Mouse (Mus musculus): ENCODE data around the gene Fthl17d.
"Not testable (repeated sequence)": the region's sequence is repeated elsewhere in the genome, so short reads cannot be mapped to it uniquely, and the experiment has no call there.

Fthl17d gene
- long read RNA-seq, experiment 1 = 0 reads
- long read RNA-seq, experiment 2 = 0 reads

DNA sequence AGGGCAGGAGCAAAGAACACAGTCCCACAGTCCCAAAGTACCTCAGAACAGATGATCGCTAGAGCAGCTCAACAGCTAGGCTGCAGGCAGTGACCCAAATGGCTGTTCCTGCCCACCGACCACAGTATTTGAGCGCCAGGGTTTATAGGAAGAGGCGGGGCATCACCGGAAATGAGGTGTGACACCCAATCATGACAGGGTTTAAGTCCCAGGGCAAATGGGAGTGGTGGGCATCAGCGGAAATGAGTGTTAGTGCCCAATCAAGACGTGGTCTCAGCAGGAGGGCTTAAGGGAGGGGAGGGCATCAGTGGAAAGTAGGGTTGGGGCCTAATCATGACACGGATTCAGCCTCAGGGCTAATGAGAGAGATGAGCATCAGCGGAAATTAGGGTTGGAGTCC, at the start of gene Fthl17d:
Gene Fthl17d, minus strand, starts transcription at position 101 of the 400 bp plus-strand sequence.
- intact Hi-C loops (cut with DNase I) = not testable (repeated sequence)

DNA sequence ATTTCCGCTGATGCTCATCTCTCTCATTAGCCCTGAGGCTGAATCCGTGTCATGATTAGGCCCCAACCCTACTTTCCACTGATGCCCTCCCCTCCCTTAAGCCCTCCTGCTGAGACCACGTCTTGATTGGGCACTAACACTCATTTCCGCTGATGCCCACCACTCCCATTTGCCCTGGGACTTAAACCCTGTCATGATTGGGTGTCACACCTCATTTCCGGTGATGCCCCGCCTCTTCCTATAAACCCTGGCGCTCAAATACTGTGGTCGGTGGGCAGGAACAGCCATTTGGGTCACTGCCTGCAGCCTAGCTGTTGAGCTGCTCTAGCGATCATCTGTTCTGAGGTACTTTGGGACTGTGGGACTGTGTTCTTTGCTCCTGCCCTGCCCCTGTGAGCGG, 46.6 kb upstream of the Fthl17d start, which contains the start of gene Fthl17e:
Gene Fthl17e, plus strand, starts transcription at position 301 of the 400 bp plus-strand sequence.
- intact Hi-C loops (cut with DNase I) = not testable (repeated sequence)

DNA sequence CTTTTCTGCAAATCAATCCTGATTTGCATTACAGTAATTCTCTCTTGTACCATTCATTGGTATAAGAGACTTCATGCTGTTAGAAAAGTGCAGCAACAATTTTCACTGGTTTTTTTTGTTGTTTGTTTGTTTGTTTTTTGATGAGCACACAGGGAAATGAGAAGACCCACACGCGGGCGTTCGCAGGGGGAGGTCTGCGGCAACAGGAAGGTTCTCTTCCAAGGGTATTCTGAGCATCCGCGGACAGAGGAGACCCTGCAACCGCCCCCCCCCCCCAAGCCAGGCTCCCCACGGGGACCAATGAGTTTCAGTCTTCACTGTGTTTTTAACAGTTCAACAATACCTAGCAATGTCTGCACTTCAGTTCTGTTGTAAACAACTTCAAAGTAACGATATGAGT, 32.9 kb upstream of the Fthl17d start:
- intact Hi-C loops (cut with DNase I) = no loop called here

DNA sequence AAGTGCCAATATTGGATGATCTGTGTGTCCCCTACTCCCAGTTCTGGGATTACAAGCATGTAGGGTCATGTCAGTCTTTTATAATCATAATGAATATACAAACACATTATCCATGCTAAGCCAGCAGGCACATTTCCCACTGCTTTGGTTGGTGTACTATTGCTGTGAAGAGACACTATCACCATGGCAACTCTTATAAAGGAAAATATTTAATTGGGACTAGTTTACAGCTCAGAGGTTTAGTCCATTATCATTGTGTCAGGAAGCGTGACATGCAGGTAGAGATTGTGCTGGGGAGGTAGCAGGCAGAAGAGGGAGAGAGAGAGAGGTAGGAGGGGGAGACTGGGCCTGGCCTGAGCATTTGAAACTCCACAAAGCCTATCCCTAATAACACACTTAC, 29.5 kb upstream of the Fthl17d start:
- intact Hi-C loops (cut with DNase I) = no loop called here

DNA sequence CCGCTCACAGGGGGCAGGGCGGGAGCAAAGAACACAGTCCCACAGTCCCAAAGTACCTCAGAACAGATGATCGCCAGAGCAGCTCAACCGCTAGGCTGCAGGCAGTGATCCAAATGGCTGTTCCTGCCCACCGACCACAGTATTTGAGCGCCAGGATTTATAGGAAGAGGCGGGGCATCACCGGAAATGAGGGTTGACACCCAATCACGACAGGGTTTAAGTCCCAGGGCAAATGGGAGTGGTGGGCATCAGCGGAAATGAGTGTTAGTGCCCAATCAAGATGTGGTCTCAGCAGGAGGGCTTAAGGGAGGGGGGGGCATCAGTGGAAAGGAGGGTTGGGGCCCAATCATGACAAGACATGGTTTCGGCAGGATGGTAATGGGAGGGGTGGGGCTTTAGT, 10.1 kb downstream of the Fthl17d start, which contains the start of gene Fthl17c:
Gene Fthl17c, minus strand, starts transcription at position 101 of the 400 bp plus-strand sequence.
- intact Hi-C loops (cut with DNase I) = not testable (repeated sequence)

DNA sequence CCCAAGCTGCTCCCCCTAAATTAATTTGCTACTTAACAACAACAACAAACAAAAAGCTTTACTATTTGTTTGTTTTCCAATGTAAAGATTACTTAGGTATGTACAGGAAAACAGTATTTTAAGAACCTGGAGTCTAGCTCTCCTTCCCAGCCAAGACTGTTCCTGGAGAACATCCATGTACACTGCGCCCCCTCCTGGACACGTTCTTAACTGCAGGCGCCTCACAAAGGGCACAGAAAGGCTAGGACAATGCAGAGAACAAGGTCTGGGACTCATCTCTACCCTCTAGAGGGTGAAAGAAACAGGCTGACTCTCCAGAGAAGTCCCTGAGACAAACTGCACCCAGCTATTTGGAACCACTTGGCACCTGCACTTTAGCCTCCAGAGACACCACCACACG, 21.9 kb downstream of the Fthl17d start:
- intact Hi-C loops (cut with DNase I) = not testable (repeated sequence)

DNA sequence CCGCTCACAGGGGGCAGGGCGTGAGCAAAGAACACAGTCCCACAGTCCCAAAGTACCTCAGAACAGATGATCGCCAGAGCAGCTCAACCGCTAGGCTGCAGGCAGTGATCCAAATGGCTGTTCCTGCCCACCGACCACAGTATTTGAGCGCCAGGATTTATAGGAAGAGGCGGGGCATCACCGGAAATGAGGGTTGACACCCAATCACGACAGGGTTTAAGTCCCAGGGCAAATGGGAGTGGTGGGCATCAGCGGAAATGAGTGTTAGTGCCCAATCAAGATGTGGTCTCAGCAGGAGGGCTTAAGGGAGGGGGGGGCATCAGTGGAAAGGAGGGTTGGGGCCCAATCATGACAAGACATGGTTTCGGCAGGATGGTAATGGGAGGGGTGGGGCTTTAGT, 23.7 kb downstream of the Fthl17d start, which contains the start of gene Fthl17b:
Gene Fthl17b, minus strand, starts transcription at position 101 of the 400 bp plus-strand sequence.
- intact Hi-C loops (cut with DNase I) = not testable (repeated sequence)

DNA sequence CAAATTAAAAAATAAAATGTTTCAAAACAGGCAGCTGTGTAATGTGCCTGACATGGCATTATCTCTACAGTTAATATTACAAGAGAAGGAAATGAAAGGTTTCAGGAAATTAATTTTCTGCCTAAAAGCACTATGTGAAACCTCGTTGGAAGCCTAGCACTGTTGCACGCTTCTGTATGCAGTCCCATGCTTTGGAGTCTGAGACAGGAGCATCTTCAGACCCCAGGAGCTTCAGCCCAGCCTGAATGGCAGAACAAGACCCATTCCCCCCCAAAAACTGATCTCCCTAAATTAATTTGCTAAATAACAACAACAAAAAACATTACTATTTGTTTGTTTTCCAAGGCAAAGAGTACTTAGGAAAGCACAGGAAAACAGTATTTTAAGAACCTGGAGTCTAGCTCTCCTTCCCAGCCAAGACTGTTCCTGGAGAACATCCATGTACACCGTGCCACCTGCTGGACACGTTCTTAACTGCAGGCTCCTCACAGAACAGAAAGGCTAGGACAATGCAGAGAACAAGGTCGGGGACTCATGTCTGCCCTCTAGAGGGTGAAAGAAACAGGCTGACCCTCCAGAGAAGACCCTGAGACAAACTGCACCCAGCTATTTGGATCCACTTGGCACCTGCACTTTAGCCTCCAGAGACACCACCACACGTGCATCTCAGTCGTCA, 38.3 kb downstream of the Fthl17d start:
- intact Hi-C loops (cut with DNase I) = not testable (repeated sequence)

DNA sequence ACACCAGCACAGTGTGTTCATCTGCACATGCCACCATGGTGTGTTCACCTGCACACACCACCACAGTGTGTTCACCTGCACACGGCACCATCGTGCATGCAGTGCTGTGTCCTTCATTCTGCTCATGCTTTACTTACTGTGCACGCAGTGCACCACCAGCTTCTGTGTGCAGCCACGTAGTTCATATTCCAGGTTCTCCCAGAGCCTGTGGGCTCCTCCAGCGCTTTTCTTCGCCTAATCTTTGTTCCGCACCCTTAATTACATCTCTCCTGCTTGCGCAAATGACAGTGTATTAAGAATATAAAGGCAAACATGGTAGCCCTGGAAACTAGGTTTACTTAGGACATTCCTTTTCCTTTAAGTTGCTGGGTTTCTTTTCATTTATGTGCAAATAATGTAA, 42.5 kb downstream of the Fthl17d start:
- intact Hi-C loops (cut with DNase I) = no loop called here
